ENCODE assay signal across 20 mouse cellular contexts in the genomic region with DNA sequence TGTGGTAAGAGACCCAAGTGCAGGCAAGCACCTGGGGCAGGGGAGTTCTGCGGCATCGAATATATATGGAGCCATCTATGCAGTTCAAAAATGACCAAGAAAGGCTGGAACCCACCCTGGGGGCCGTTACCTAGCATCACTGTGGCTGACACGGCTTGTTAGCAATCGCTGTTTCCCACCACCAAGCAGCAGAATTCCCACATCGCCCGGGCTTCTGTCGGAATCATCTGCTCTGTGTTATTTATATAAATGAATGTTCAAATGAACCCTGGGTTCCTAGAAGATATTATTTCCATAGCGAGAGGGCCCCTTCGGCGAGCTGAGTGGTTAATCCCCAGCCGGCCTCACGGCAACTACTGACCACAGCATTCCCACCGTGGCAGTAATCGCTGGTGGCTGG. TPM values are rescaled to one million over a fixed set of nuclear protein-coding genes. Genes with fewer than 3 reads are reported as not detected.
"Had no signal": no experiment of that assay in that cellular context is flagged by ENCODE, and none has a peak within 500 bp of the region (broad histone marks: within the 10 kb centered on the region; RNA-seq: fewer than 3 reads in every experiment).

No protein-coding gene starts in this region.

- DNase-seq: kidney, adult 2 months; kidney, postnatal 14 days; lung, embryonic 14.5 days; lung, postnatal 10 days; lung, postnatal 4 days; midbrain, embryonic 14.5 days; right cerebral cortex, adult 18-20 months; thymus, postnatal 4 days had no signal

RNA-seq across cellular contexts. Expression of a gene that starts 21.7 kb away (rescaled TPM):
- total RNA-seq: megakaryocyte, adult 5-6 weeks had no signal
- polyA plus RNA-seq: intestine, embryonic 16.5 days; kidney, adult 2 months; kidney, embryonic 15.5 days; large intestine, adult 2 months; limb, embryonic 11.5 days; limb, embryonic 15.5 days; liver, embryonic 16.5 days; lung, embryonic 14.5 days; midbrain, embryonic 10.5 days; myocyte; neural tube, embryonic 11.5 days; small intestine, adult 2 months; stomach, postnatal 0 days had no signal
